Comparison of ENCODE assay signal across 12 mouse cellular contexts in the genomic region with DNA sequence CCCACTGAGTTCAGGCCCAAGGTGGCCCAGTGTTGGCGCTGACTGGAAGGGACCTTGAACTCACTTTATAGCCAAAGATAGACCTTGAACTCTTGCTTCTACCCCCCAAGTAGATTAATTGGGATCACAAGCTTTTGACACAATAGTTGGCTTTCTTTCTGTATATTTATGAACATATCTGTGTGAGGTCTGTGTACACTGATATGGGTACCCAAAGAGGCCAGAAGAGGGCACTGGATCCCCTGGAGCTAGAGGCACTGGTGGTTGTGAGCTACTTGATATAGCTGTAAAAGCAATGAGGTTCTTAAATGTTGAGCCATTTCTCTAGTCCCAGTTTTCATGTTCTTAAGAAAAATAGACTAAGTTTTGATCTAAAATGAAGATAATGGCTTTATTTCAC. TPM values are rescaled to one million over a fixed set of nuclear protein-coding genes. Genes with fewer than 3 reads are reported as not detected.
DNase-seq lines count a peak whose midpoint lies in the region; ATAC-seq and TF ChIP-seq lines count a peak whose summit lies in the region.
"Had no signal": no experiment of that assay in that cellular context is flagged by ENCODE, and none has a peak within 500 bp of the region (broad histone marks: within the 10 kb centered on the region; RNA-seq: fewer than 3 reads in every experiment).

No protein-coding gene starts in this region.

- DNase-seq in heart, postnatal 0 days (ENCODE audit: low spot score): no peak
- DNase-seq in heart, adult 18-20 months: no peak
- peak; percentile 55 for DNase-seq in A20 (ENCODE audit: low read depth, low spot score)
- DNase-seq in ZHBTc4 (ENCODE audit: low read depth, low spot score): peak; percentile 31
- no peak for DNase-seq in liver, postnatal 0 days
- DNase-seq in cerebellum, adult 8-10 months: no peak
- no peak for DNase-seq in gastrocnemius, postnatal 25 days
- no peak for DNase-seq in urinary bladder, adult 18-20 months (ENCODE audit: low spot score in 2 of 2)

- peaks cover 51% of the 10 kb centered on the region for H3K36me3 ChIP-seq in heart, postnatal 0 days (replicated peaks; ENCODE audit: control insufficient read depth, insufficient read depth, low read length)
- H3K36me3 ChIP-seq in liver, postnatal 0 days (replicated peaks; ENCODE audit: insufficient read depth, low read length): peaks cover 25% of the 10 kb centered on the region

- H3K9me3 ChIP-seq in heart, postnatal 0 days (replicated peaks; ENCODE audit: control insufficient read depth, low read length): no peaks in the 10 kb centered on the region
- H3K9me3 ChIP-seq in liver, postnatal 0 days (ENCODE audit: low read length): no peaks in the 10 kb centered on the region
- H3K9me3 ChIP-seq: limb, embryonic 15.5 days; neural tube, embryonic 13.5 days had no signal

- no peaks in the 10 kb centered on the region for H3K27me3 ChIP-seq in heart, postnatal 0 days (ENCODE audit: control insufficient read depth, insufficient read depth, low read length)
- H3K27me3 ChIP-seq in liver, postnatal 0 days (ENCODE audit: insufficient read depth, low read length): no peaks in the 10 kb centered on the region
- H3K27me3 ChIP-seq: limb, embryonic 15.5 days; neural tube, embryonic 13.5 days had no signal

- TF ChIP-seq CTCF in heart, postnatal 0 days (IDR thresholded peaks at IDR 0.05; ENCODE audit: low read depth): peak; percentile 31; the same call in 1 of the 2 replicates
- TF ChIP-seq CTCF in liver, postnatal 0 days (IDR thresholded peaks at IDR 0.05; ENCODE audit: low read depth): peak; percentile 46

- no peaks in the 10 kb centered on the region for H3K4me1 ChIP-seq in heart, postnatal 0 days (ENCODE audit: control insufficient read depth, insufficient read depth)
- no peaks in the 10 kb centered on the region for H3K4me1 ChIP-seq in liver, postnatal 0 days (ENCODE audit: insufficient read depth)
- H3K4me1 ChIP-seq: limb, embryonic 15.5 days; neural tube, embryonic 13.5 days had no signal

- no peak for ATAC-seq in heart, postnatal 0 days (ENCODE audit: insufficient read depth, low read depth)
- ATAC-seq in liver, postnatal 0 days: no peak
- ATAC-seq: activated CD4-positive, CD25-positive, alpha-beta regulatory T cell, adult 4 months had no signal

- no peak overlapping the region for H3K4me2 ChIP-seq in heart, postnatal 0 days (ENCODE audit: low read depth, low read length)
- no peak overlapping the region for H3K4me2 ChIP-seq in liver, postnatal 0 days (ENCODE audit: low read depth, low read length)
- H3K4me2 ChIP-seq: hindbrain, embryonic 14.5 days; limb, embryonic 15.5 days; neural tube, embryonic 13.5 days had no signal

- H3K27ac ChIP-seq in heart, postnatal 0 days (ENCODE audit: low read depth): no peak overlapping the region
- no peak overlapping the region for H3K27ac ChIP-seq in liver, postnatal 0 days (ENCODE audit: low read depth)
- H3K27ac ChIP-seq: hindbrain, embryonic 14.5 days; limb, embryonic 15.5 days; neural tube, embryonic 13.5 days had no signal

- no peak overlapping the region for H3K4me3 ChIP-seq in heart, postnatal 0 days (ENCODE audit: low read depth, low read length)
- no peak overlapping the region for H3K4me3 ChIP-seq in liver, postnatal 0 days (ENCODE audit: low read depth, low read length)
- H3K4me3 ChIP-seq: limb, embryonic 15.5 days; neural tube, embryonic 13.5 days had no signal

- no peak for TF ChIP-seq EP300 in heart, postnatal 0 days (IDR thresholded peaks at IDR 0.05; ENCODE audit: low read depth)
- no peak for TF ChIP-seq EP300 in liver, postnatal 0 days (IDR thresholded peaks at IDR 0.05; ENCODE audit: low read depth)

- WGBS in heart, postnatal 0 days: 100% methylated on average over 1 of the region's 1 CpGs
- 89% methylated on average over 1 of the region's 1 CpGs for WGBS in liver, postnatal 0 days (ENCODE audit: insufficient replicate concordance)

- no peak overlapping the region for H3K9ac ChIP-seq in heart, postnatal 0 days (replicated peaks; ENCODE audit: low read depth, low read length)
- H3K9ac ChIP-seq in liver, postnatal 0 days (replicated peaks): no peak overlapping the region
- H3K9ac ChIP-seq: hindbrain, embryonic 14.5 days; limb, embryonic 15.5 days; neural tube, embryonic 13.5 days had no signal

RNA-seq across cellular contexts. Expression of a gene that starts 23.8 kb away (rescaled TPM):
- total RNA-seq in heart, postnatal 0 days (2014; rRNA removed; ENCODE audit: low replicate concordance): 101 and 106 TPM in 2 replicates
- polyA plus RNA-seq in heart, postnatal 0 days (2015; fragmentation: Nextera tagmentation; extraction: Ambion mirVana): 158 and 166 TPM in 2 replicates
- total RNA-seq in heart, adult 18-20 months (2021): 100 to 1,000 TPM; 413 to 428 TPM
- polyA plus RNA-seq in liver, postnatal 0 days (2015; fragmentation: Nextera tagmentation; extraction: Ambion mirVana): 19.5 and 21.7 TPM in 2 replicates
- total RNA-seq in gastrocnemius, postnatal 25 days (2021): 100 to 1,000 TPM; 184 to 204 TPM

RNA-seq across cellular contexts. Expression of a gene that starts 43.0 kb away (rescaled TPM):
- total RNA-seq in heart, postnatal 0 days (2014; rRNA removed; ENCODE audit: low replicate concordance): 59.5 and 60.6 TPM in 2 replicates
- polyA plus RNA-seq in heart, postnatal 0 days (2015; fragmentation: Nextera tagmentation; extraction: Ambion mirVana): 24.5 and 26.6 TPM in 2 replicates
- 10 to 100 TPM; 24.7 to 26.6 TPM for total RNA-seq in heart, adult 18-20 months (2021)
- 13.5 and 14.0 TPM in 2 replicates for polyA plus RNA-seq in liver, postnatal 0 days (2015; fragmentation: Nextera tagmentation; extraction: Ambion mirVana)
- total RNA-seq in gastrocnemius, postnatal 25 days (2021): 10 to 100 TPM; 20.6 to 26.3 TPM

Comparison
In these comparisons a context has a peak if more than half of its experiments do, and no peak if none do; other contexts are left out.
1. DNase-seq: peak in A20 (single experiment) and ZHBTc4 (single experiment); none in heart, postnatal 0 days (single experiment), heart, adult 18-20 months (0 of 2), liver, postnatal 0 days (single experiment), cerebellum, adult 8-10 months (single experiment), gastrocnemius, postnatal 25 days (single experiment) and urinary bladder, adult 18-20 months (0 of 2).